Comparison of ENCODE assay signal across 8 mouse cellular contexts in the genomic region with DNA sequence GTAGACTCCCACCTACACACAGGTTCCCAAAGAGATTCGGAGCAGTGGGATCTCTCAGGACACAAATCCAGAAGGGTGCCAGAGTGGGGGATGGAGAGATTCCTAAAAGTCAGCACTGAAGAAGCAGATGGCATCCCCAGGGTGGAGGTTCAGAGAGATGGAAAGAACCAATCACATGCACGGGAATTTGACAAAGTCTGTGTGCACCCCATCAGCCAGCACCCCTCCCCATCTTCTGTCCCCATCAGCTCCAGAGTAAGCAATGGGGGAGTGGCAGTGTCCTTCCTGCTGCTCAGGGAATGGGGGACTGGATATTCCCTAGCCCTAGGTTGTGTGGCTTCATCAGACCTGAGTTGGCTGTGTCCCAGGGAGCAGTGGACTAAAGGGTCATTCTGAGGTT. TPM values are rescaled to one million over a fixed set of nuclear protein-coding genes. Genes with fewer than 3 reads are reported as not detected.
DNase-seq lines count a peak whose midpoint lies in the region; ATAC-seq lines count a peak whose summit lies in the region.

No protein-coding gene starts in this region.

- intact Hi-C loops in heart, postnatal 14 days (cut with DNase I): no loop called here
- intact Hi-C loops in gastrocnemius, postnatal 36 days (cut with DNase I): no loop called here

- no peak for ATAC-seq in heart, embryonic 14.5 days (ENCODE audit: insufficient number of reproducible peaks, insufficient read depth, low FRiP score, low read depth)
- ATAC-seq in forebrain, embryonic 15.5 days (replicated peaks): peak; percentile 24; the same call in 1 of the 2 replicates
- no peak for ATAC-seq in limb, embryonic 15.5 days (ENCODE audit: insufficient number of reproducible peaks, low FRiP score, low TSS enrichment, low read depth)

- WGBS in heart, embryonic 14.5 days: 4% methylated on average over 2 of the region's 2 CpGs
- 8% methylated on average over 2 of the region's 2 CpGs for whole genome bisulfite sequencing in forebrain, embryonic 15.5 days
- WGBS in limb, embryonic 15.5 days: 4% methylated on average over 2 of the region's 2 CpGs

- H3K4me2 ChIP-seq in heart, embryonic 14.5 days (ENCODE audit: low read length): peak overlapping the region; percentile 77
- peak overlapping the region; percentile 45 for H3K4me2 ChIP-seq in forebrain, embryonic 15.5 days (replicated peaks)
- H3K4me2 ChIP-seq in limb, embryonic 15.5 days: peak overlapping the region; percentile 71

- no peaks in the 10 kb centered on the region for H3K9me3 ChIP-seq in heart, embryonic 14.5 days (ENCODE audit: control insufficient read depth, low read length)
- H3K9me3 ChIP-seq in forebrain, embryonic 15.5 days: no peaks in the 10 kb centered on the region
- H3K9me3 ChIP-seq in limb, embryonic 15.5 days: no peaks in the 10 kb centered on the region

- H3K36me3 ChIP-seq in heart, embryonic 14.5 days (ENCODE audit: control insufficient read depth, insufficient read depth, low read length): peaks cover 12% of the 10 kb centered on the region
- no peaks in the 10 kb centered on the region for H3K36me3 ChIP-seq in forebrain, embryonic 15.5 days
- no peaks in the 10 kb centered on the region for H3K36me3 ChIP-seq in limb, embryonic 15.5 days

- H3K4me3 ChIP-seq in heart, embryonic 14.5 days (ENCODE audit: control insufficient read depth in 1 of 2, insufficient read depth in 1 of 2, low read depth in 1 of 2, low read length in 2 of 2): peak overlapping the region; percentile 56 to 61
- peak overlapping the region; percentile 24 for H3K4me3 ChIP-seq in forebrain, embryonic 15.5 days
- H3K4me3 ChIP-seq in limb, embryonic 15.5 days: peak overlapping the region; percentile 39

- no peak for DNase-seq in heart, postnatal 14 days
- peak; percentile 92 for DNase-seq in cerebellum, adult 11-12 months
- DNase-seq in gastrocnemius, postnatal 36 days: no peak
- DNase-seq in Muller cell, postnatal 12 days (ENCODE audit: inconsistent ontology term): no peak
- no peak for DNase-seq in spleen, postnatal 4 days (ENCODE audit: low spot score in 2 of 2)

- peak overlapping the region; percentile 83 for H3K9ac ChIP-seq in heart, embryonic 14.5 days (ENCODE audit: low read length)
- no peak overlapping the region for H3K9ac ChIP-seq in forebrain, embryonic 15.5 days (replicated peaks)
- H3K9ac ChIP-seq in limb, embryonic 15.5 days: no peak overlapping the region

- H3K4me1 ChIP-seq in heart, embryonic 14.5 days (ENCODE audit: control insufficient read depth in 2 of 2, insufficient read depth in 2 of 2, low read length in 2 of 2): peaks cover 33 to 42% of the 10 kb centered on the region in 2 experiments
- H3K4me1 ChIP-seq in forebrain, embryonic 15.5 days: peaks cover 23% of the 10 kb centered on the region
- H3K4me1 ChIP-seq in limb, embryonic 15.5 days: peaks cover 38% of the 10 kb centered on the region

- peak overlapping the region; percentile 89 to 92 for H3K27ac ChIP-seq in heart, embryonic 14.5 days (replicated peaks in 1 of 2; ENCODE audit: control insufficient read depth in 1 of 2, insufficient read depth in 1 of 2, low read depth in 2 of 2, low read length in 2 of 2)
- no peak overlapping the region for H3K27ac ChIP-seq in forebrain, embryonic 15.5 days (replicated peaks)
- peak overlapping the region; percentile 73 for H3K27ac ChIP-seq in limb, embryonic 15.5 days

- H3K27me3 ChIP-seq in heart, embryonic 14.5 days (ENCODE audit: control insufficient read depth, insufficient read depth, low read length): no peaks in the 10 kb centered on the region
- H3K27me3 ChIP-seq in forebrain, embryonic 15.5 days: peaks cover 11% of the 10 kb centered on the region; the same call in 1 of the 2 replicates
- no peaks in the 10 kb centered on the region for H3K27me3 ChIP-seq in limb, embryonic 15.5 days

RNA-seq across cellular contexts. Expression of gene Epn3, which starts 0.7 kb away (rescaled TPM):
- polyA plus RNA-seq in heart, embryonic 14.5 days (2014; fragmentation: Nextera tagmentation; extraction: Ambion mirVana): 11.4 TPM in 2 replicates
- 10 to 100 TPM; 19.9 to 24.0 TPM for total RNA-seq in heart, postnatal 14 days (2021)
- polyA plus RNA-seq in forebrain, embryonic 15.5 days (2015; fragmentation: Nextera tagmentation; extraction: Ambion mirVana): 0.66 and 0.75 TPM in 2 replicates
- polyA plus RNA-seq in limb, embryonic 15.5 days (2015; fragmentation: Nextera tagmentation; extraction: Ambion mirVana): 10.3 and 11.1 TPM in 2 replicates
- under 1 TPM; 0.12 to 0.31 TPM for total RNA-seq in gastrocnemius, postnatal 36 days (2021)

RNA-seq across cellular contexts. Expression of gene Spata20, which starts 13.1 kb away (rescaled TPM):
- not detected in 2 replicates for polyA plus RNA-seq in heart, embryonic 14.5 days (2014; fragmentation: Nextera tagmentation; extraction: Ambion mirVana)
- total RNA-seq in heart, postnatal 14 days (2021): 1 to 10 TPM in 1 of 2 experiments, under 1 TPM in 1; 0.54 to 1.1 TPM
- polyA plus RNA-seq in forebrain, embryonic 15.5 days (2015; fragmentation: Nextera tagmentation; extraction: Ambion mirVana): 0.38 and 0.86 TPM in 2 replicates
- 0.27 TPM in 2 replicates for polyA plus RNA-seq in limb, embryonic 15.5 days (2015; fragmentation: Nextera tagmentation; extraction: Ambion mirVana)
- not detected for total RNA-seq in gastrocnemius, postnatal 36 days (2021)

RNA-seq across cellular contexts. Expression of gene Mycbpap, which starts 22.5 kb away (rescaled TPM):
- polyA plus RNA-seq in heart, embryonic 14.5 days (2014; fragmentation: Nextera tagmentation; extraction: Ambion mirVana): 4.7 and 6.6 TPM in 2 replicates
- 1 to 10 TPM; 1.4 to 2.1 TPM for total RNA-seq in heart, postnatal 14 days (2021)
- polyA plus RNA-seq in forebrain, embryonic 15.5 days (2015; fragmentation: Nextera tagmentation; extraction: Ambion mirVana): 1.7 and 2.7 TPM in 2 replicates
- 1.5 and 1.6 TPM in 2 replicates for polyA plus RNA-seq in limb, embryonic 15.5 days (2015; fragmentation: Nextera tagmentation; extraction: Ambion mirVana)
- total RNA-seq in gastrocnemius, postnatal 36 days (2021): not detected

RNA-seq across cellular contexts. Expression of gene Cacna1g, which starts 25.0 kb away (rescaled TPM):
- 7.7 TPM in 2 replicates for polyA plus RNA-seq in heart, embryonic 14.5 days (2014; fragmentation: Nextera tagmentation; extraction: Ambion mirVana)
- 10 to 100 TPM; 27.6 to 28.8 TPM for total RNA-seq in heart, postnatal 14 days (2021)
- polyA plus RNA-seq in forebrain, embryonic 15.5 days (2015; fragmentation: Nextera tagmentation; extraction: Ambion mirVana): 6.8 and 9.2 TPM in 2 replicates
- 27.7 and 30.8 TPM in 2 replicates for polyA plus RNA-seq in limb, embryonic 15.5 days (2015; fragmentation: Nextera tagmentation; extraction: Ambion mirVana)
- 1 to 10 TPM; 2.0 to 3.0 TPM for total RNA-seq in gastrocnemius, postnatal 36 days (2021)

RNA-seq across cellular contexts. Expression of gene Rsad1, which starts 50.0 kb away (rescaled TPM):
- polyA plus RNA-seq in heart, embryonic 14.5 days (2014; fragmentation: Nextera tagmentation; extraction: Ambion mirVana): 5.4 and 6.9 TPM in 2 replicates
- 1 to 10 TPM; 9.4 to 9.6 TPM for total RNA-seq in heart, postnatal 14 days (2021)
- 5.7 and 6.1 TPM in 2 replicates for polyA plus RNA-seq in forebrain, embryonic 15.5 days (2015; fragmentation: Nextera tagmentation; extraction: Ambion mirVana)
- 3.6 and 3.7 TPM in 2 replicates for polyA plus RNA-seq in limb, embryonic 15.5 days (2015; fragmentation: Nextera tagmentation; extraction: Ambion mirVana)
- 1 to 10 TPM; 3.3 to 3.9 TPM for total RNA-seq in gastrocnemius, postnatal 36 days (2021)
